ENCODE assay signal across 8 mouse cellular contexts in genomic region chr8:119670419-119671091, GRCm38 (mm10). TPM values are rescaled to one million over a fixed set of nuclear protein-coding genes. Genes with fewer than 3 reads are reported as not detected.
DNase-seq lines count a peak whose midpoint lies in the region; ATAC-seq and TF ChIP-seq lines count a peak whose summit lies in the region.

No protein-coding gene starts in this region.

- no peak overlapping the region for H3K4me2 ChIP-seq in midbrain, postnatal 0 days (ENCODE audit: low read depth, low read length, poor library complexity, severe bottlenecking)
- H3K4me2 ChIP-seq in midbrain, embryonic 15.5 days, result no peak overlapping the region
- H3K4me2 ChIP-seq in heart, embryonic 13.5 days, result peak overlapping the region; percentile 61
- no peak overlapping the region for H3K4me2 ChIP-seq in limb, embryonic 15.5 days
- H3K4me2 ChIP-seq in forebrain, embryonic 16.5 days (ENCODE audit: low read length), result no peak overlapping the region

- no peak overlapping the region for H3K9ac ChIP-seq in midbrain, postnatal 0 days (replicated peaks; ENCODE audit: low read length, poor library complexity, severe bottlenecking)
- no peak overlapping the region for H3K9ac ChIP-seq in midbrain, embryonic 15.5 days
- H3K9ac ChIP-seq in heart, embryonic 13.5 days, result peak overlapping the region; percentile 75
- H3K9ac ChIP-seq in limb, embryonic 15.5 days, result no peak overlapping the region
- no peak overlapping the region for H3K9ac ChIP-seq in forebrain, embryonic 16.5 days (replicated peaks; ENCODE audit: low read depth, low read length)

- H3K27ac ChIP-seq in midbrain, postnatal 0 days (ENCODE audit: low read depth, low read length), result no peak overlapping the region
- no peak overlapping the region for H3K27ac ChIP-seq in midbrain, embryonic 15.5 days
- H3K27ac ChIP-seq in heart, embryonic 13.5 days (replicated peaks), result peak overlapping the region; percentile 93
- H3K27ac ChIP-seq in limb, embryonic 15.5 days, result peak overlapping the region; percentile 43
- H3K27ac ChIP-seq in forebrain, embryonic 16.5 days (ENCODE audit: low read length), result no peak overlapping the region

- no peak overlapping the region for H3K4me3 ChIP-seq in midbrain, postnatal 0 days (ENCODE audit: low read depth, low read length)
- no peak overlapping the region for H3K4me3 ChIP-seq in midbrain, embryonic 15.5 days
- H3K4me3 ChIP-seq in heart, embryonic 13.5 days, result peak overlapping the region; percentile 29
- H3K4me3 ChIP-seq in limb, embryonic 15.5 days, result no peak overlapping the region
- no peak overlapping the region for H3K4me3 ChIP-seq in forebrain, embryonic 16.5 days (replicated peaks; ENCODE audit: low read length)

- H3K36me3 ChIP-seq in midbrain, postnatal 0 days (ENCODE audit: insufficient read depth, low read length), result no peaks in the 10 kb centered on the region
- no peaks in the 10 kb centered on the region for H3K36me3 ChIP-seq in midbrain, embryonic 15.5 days (replicated peaks)
- H3K36me3 ChIP-seq in heart, embryonic 13.5 days, result no peaks in the 10 kb centered on the region
- no peaks in the 10 kb centered on the region for H3K36me3 ChIP-seq in limb, embryonic 15.5 days
- no peaks in the 10 kb centered on the region for H3K36me3 ChIP-seq in forebrain, embryonic 16.5 days (ENCODE audit: control insufficient read depth, insufficient read depth)

- TF ChIP-seq CTCF in midbrain, postnatal 0 days (IDR thresholded peaks at IDR 0.05), result no peak

- 63% methylated on average over 16 of the region's 16 CpGs for WGBS in midbrain, postnatal 0 days
- 58% methylated on average over 16 of the region's 16 CpGs for WGBS in midbrain, embryonic 15.5 days
- 9% methylated on average over 16 of the region's 16 CpGs for WGBS in heart, embryonic 13.5 days
- WGBS in limb, embryonic 15.5 days, result 43% methylated on average over 16 of the region's 16 CpGs
- WGBS in forebrain, embryonic 16.5 days, result 56% methylated on average over 16 of the region's 16 CpGs

- H3K27me3 ChIP-seq in midbrain, postnatal 0 days (ENCODE audit: insufficient read depth, low read length), result no peaks in the 10 kb centered on the region
- H3K27me3 ChIP-seq in midbrain, embryonic 15.5 days (replicated peaks), result no peaks in the 10 kb centered on the region
- H3K27me3 ChIP-seq in heart, embryonic 13.5 days (replicated peaks), result no peaks in the 10 kb centered on the region
- H3K27me3 ChIP-seq in limb, embryonic 15.5 days, result 0 out of 2 replicates have a peak, but pooled peaks cover 8% of the 10 kb centered on the region
- H3K27me3 ChIP-seq in forebrain, embryonic 16.5 days (replicated peaks; ENCODE audit: control insufficient read depth, insufficient read depth, low read length), result no peaks in the 10 kb centered on the region

- H3K9me3 ChIP-seq in midbrain, postnatal 0 days (ENCODE audit: low read length), result no peaks in the 10 kb centered on the region
- H3K9me3 ChIP-seq in midbrain, embryonic 15.5 days, result no peaks in the 10 kb centered on the region
- H3K9me3 ChIP-seq in heart, embryonic 13.5 days, result no peaks in the 10 kb centered on the region
- H3K9me3 ChIP-seq in limb, embryonic 15.5 days, result no peaks in the 10 kb centered on the region
- H3K9me3 ChIP-seq in forebrain, embryonic 16.5 days (ENCODE audit: control insufficient read depth, low read length), result no peaks in the 10 kb centered on the region

- no peaks in the 10 kb centered on the region for H3K4me1 ChIP-seq in midbrain, postnatal 0 days (ENCODE audit: insufficient read depth, low read length)
- H3K4me1 ChIP-seq in midbrain, embryonic 15.5 days, result peaks cover 9% of the 10 kb centered on the region
- H3K4me1 ChIP-seq in heart, embryonic 13.5 days, result peaks cover 33% of the 10 kb centered on the region
- H3K4me1 ChIP-seq in limb, embryonic 15.5 days, result peaks cover 17% of the 10 kb centered on the region
- peaks cover 3% of the 10 kb centered on the region; the same call in 1 of the 2 replicates for H3K4me1 ChIP-seq in forebrain, embryonic 16.5 days (replicated peaks; ENCODE audit: control insufficient read depth, insufficient read depth, low read length)

- ATAC-seq in midbrain, postnatal 0 days (ENCODE audit: low FRiP score), result 0 out of 2 replicates have a peak, but pooled peaks have one; percentile 17
- no peak for ATAC-seq in midbrain, embryonic 15.5 days (replicated peaks)
- no peak for ATAC-seq in heart, embryonic 13.5 days (ENCODE audit: extremely low read depth, insufficient number of reproducible peaks, low FRiP score, low TSS enrichment)
- no peak for ATAC-seq in limb, embryonic 15.5 days (ENCODE audit: insufficient number of reproducible peaks, low FRiP score, low TSS enrichment, low read depth)
- no peak for ATAC-seq in forebrain, embryonic 16.5 days
- no peak for ATAC-seq in monocyte, adult 5-6 weeks (replicated peaks; ENCODE audit: insufficient number of reproducible peaks, low FRiP score, low TSS enrichment, poor library complexity, severe bottlenecking)

- no peak for DNase-seq in midbrain, postnatal 0 days (ENCODE audit: low spot score)
- peak; percentile 67 for DNase-seq in testis, postnatal 14 days (ENCODE audit: low spot score)
- DNase-seq in spleen, postnatal 36 days (ENCODE audit: low spot score in 2 of 2), result no peak

RNA-seq across cellular contexts. Expression of gene Wfdc1, which starts 4.4 kb away (rescaled TPM):
- total RNA-seq in midbrain, postnatal 0 days (2014; rRNA removed), result 8.5 and 13.5 TPM in 2 replicates
- polyA plus RNA-seq in midbrain, postnatal 0 days (2015; fragmentation: Nextera tagmentation; extraction: Ambion mirVana), result 11.6 and 11.8 TPM in 2 replicates
- polyA plus RNA-seq in midbrain, embryonic 15.5 days (2015; fragmentation: Nextera tagmentation; extraction: Ambion mirVana), result 4.6 and 7.1 TPM in 2 replicates
- 3.6 and 4.4 TPM in 2 replicates for polyA plus RNA-seq in heart, embryonic 13.5 days (2015; fragmentation: Nextera tagmentation; extraction: Ambion mirVana)
- 1.5 and 4.7 TPM in 2 replicates for polyA plus RNA-seq in limb, embryonic 15.5 days (2015; fragmentation: Nextera tagmentation; extraction: Ambion mirVana)
- 3.5 and 4.2 TPM in 2 replicates for polyA plus RNA-seq in forebrain, embryonic 16.5 days (2015; fragmentation: Nextera tagmentation; extraction: Ambion mirVana)
- total RNA-seq in monocyte, adult 5-6 weeks (2017), result not detected in 3 replicates

RNA-seq across cellular contexts. Expression of gene Atp2c2, which starts 29.3 kb away (rescaled TPM):
- total RNA-seq in midbrain, postnatal 0 days (2014; rRNA removed), result 0.28 and 0.82 TPM in 2 replicates
- 0.83 and 1.1 TPM in 2 replicates for polyA plus RNA-seq in midbrain, postnatal 0 days (2015; fragmentation: Nextera tagmentation; extraction: Ambion mirVana)
- polyA plus RNA-seq in midbrain, embryonic 15.5 days (2015; fragmentation: Nextera tagmentation; extraction: Ambion mirVana), result 0.11 and 0.19 TPM in 2 replicates
- 0.20 and 0.29 TPM in 2 replicates for polyA plus RNA-seq in heart, embryonic 13.5 days (2015; fragmentation: Nextera tagmentation; extraction: Ambion mirVana)
- 5.3 and 5.8 TPM in 2 replicates for polyA plus RNA-seq in limb, embryonic 15.5 days (2015; fragmentation: Nextera tagmentation; extraction: Ambion mirVana)
- 0.06 and 0.14 TPM in 2 replicates for polyA plus RNA-seq in forebrain, embryonic 16.5 days (2015; fragmentation: Nextera tagmentation; extraction: Ambion mirVana)
- total RNA-seq in monocyte, adult 5-6 weeks (2017), result not detected in 3 replicates

RNA-seq across cellular contexts. Expression of gene Kcng4, which starts 35.1 kb away (rescaled TPM):
- 0.61 and 1.6 TPM in 2 replicates for total RNA-seq in midbrain, postnatal 0 days (2014; rRNA removed)
- 0.27 and 0.28 TPM in 2 replicates for polyA plus RNA-seq in midbrain, postnatal 0 days (2015; fragmentation: Nextera tagmentation; extraction: Ambion mirVana)
- 0.14 and 0.33 TPM in 2 replicates for polyA plus RNA-seq in midbrain, embryonic 15.5 days (2015; fragmentation: Nextera tagmentation; extraction: Ambion mirVana)
- not detected in 2 replicates for polyA plus RNA-seq in heart, embryonic 13.5 days (2015; fragmentation: Nextera tagmentation; extraction: Ambion mirVana)
- 0.19 and 0.27 TPM in 2 replicates for polyA plus RNA-seq in limb, embryonic 15.5 days (2015; fragmentation: Nextera tagmentation; extraction: Ambion mirVana)
- not detected in 2 replicates for polyA plus RNA-seq in forebrain, embryonic 16.5 days (2015; fragmentation: Nextera tagmentation; extraction: Ambion mirVana)
- total RNA-seq in monocyte, adult 5-6 weeks (2017), result not detected in 3 replicates

RNA-seq across cellular contexts. Expression of gene Adad2, which starts 58.0 kb away (rescaled TPM):
- total RNA-seq in midbrain, postnatal 0 days (2014; rRNA removed), result 0.33 and 1.0 TPM in 2 replicates
- 0.22 and 0.23 TPM in 2 replicates for polyA plus RNA-seq in midbrain, postnatal 0 days (2015; fragmentation: Nextera tagmentation; extraction: Ambion mirVana)
- 0.23 and 0.31 TPM in 2 replicates for polyA plus RNA-seq in midbrain, embryonic 15.5 days (2015; fragmentation: Nextera tagmentation; extraction: Ambion mirVana)
- polyA plus RNA-seq in heart, embryonic 13.5 days (2015; fragmentation: Nextera tagmentation; extraction: Ambion mirVana), result not detected in 2 replicates
- 0.08 TPM in 1 of 2 replicates, not detected in the other for polyA plus RNA-seq in limb, embryonic 15.5 days (2015; fragmentation: Nextera tagmentation; extraction: Ambion mirVana)
- not detected in 2 replicates for polyA plus RNA-seq in forebrain, embryonic 16.5 days (2015; fragmentation: Nextera tagmentation; extraction: Ambion mirVana)
- not detected in 3 replicates for total RNA-seq in monocyte, adult 5-6 weeks (2017)

Comparison
In these comparisons a context has a peak if more than half of its experiments do, and no peak if none do; other contexts are left out.
1. H3K27ac ChIP-seq: peak in heart, embryonic 13.5 days (single experiment) and limb, embryonic 15.5 days (single experiment); none in midbrain, postnatal 0 days (single experiment), midbrain, embryonic 15.5 days (single experiment) and forebrain, embryonic 16.5 days (single experiment).